13 mouse cellular contexts compared by ENCODE assay signal in genomic region chr16:31005693-31006092, GRCm38 (mm10).
DNase-seq lines count a peak whose midpoint lies in the region; ATAC-seq and TF ChIP-seq lines count a peak whose summit lies in the region.
"Had no signal": no experiment of that assay in that cellular context is flagged by ENCODE, and none has a peak within 500 bp of the region (broad histone marks: within the 10 kb centered on the region; RNA-seq: fewer than 3 reads in every experiment).

No protein-coding gene starts in this region.

- H3K9ac ChIP-seq in liver, embryonic 11.5 days (ENCODE audit: low read depth, low read length), result no peak overlapping the region
- H3K9ac ChIP-seq in ES-E14 (ENCODE audit: insufficient read depth, low read depth, low read length, poor library complexity, severe bottlenecking), result no peak overlapping the region; the same call in 1 of the 2 replicates
- H3K9ac ChIP-seq in heart, embryonic 15.5 days, result no peak overlapping the region
- H3K9ac ChIP-seq: forebrain, embryonic 13.5 days had no signal

- H3K4me3 ChIP-seq in liver, embryonic 11.5 days (ENCODE audit: low read depth, low read length), result no peak overlapping the region
- H3K4me3 ChIP-seq in ES-E14 (ENCODE audit: insufficient read depth in 1 of 2, low read depth in 1 of 2, low read length in 2 of 2, poor library complexity in 1 of 2, severe bottlenecking in 1 of 2), result no peak overlapping the region
- no peak overlapping the region for H3K4me3 ChIP-seq in heart, embryonic 15.5 days
- H3K4me3 ChIP-seq: forebrain, embryonic 13.5 days had no signal

- peak overlapping the region; percentile 7; the same call in 1 of the 2 replicates for H3K27ac ChIP-seq in liver, embryonic 11.5 days (ENCODE audit: low read depth, low read length)
- H3K27ac ChIP-seq in ES-E14 (ENCODE audit: insufficient read depth, low read depth, low read length, poor library complexity, severe bottlenecking), result peak overlapping the region; percentile 61; the same call in 1 of the 2 replicates
- peak overlapping the region; percentile 78 for H3K27ac ChIP-seq in heart, embryonic 15.5 days
- H3K27ac ChIP-seq: forebrain, embryonic 13.5 days had no signal

- peak; percentile 47 to 66 for DNase-seq in heart, adult 9 months (ENCODE audit: low spot score in 2 of 2)
- no peak for DNase-seq in heart, postnatal 25 days (ENCODE audit: low spot score)
- DNase-seq in liver, embryonic 11.5 days (ENCODE audit: low spot score), result no peak
- DNase-seq in liver, result no peak
- DNase-seq in ES-E14 (ENCODE audit: low read depth, low spot score), result no peak
- DNase-seq in thymus, postnatal 14 days, result no peak
- DNase-seq in spleen, adult 18-20 months, result no peak
- DNase-seq: cerebellum, postnatal 36 days; gastrocnemius, postnatal 10 days; right cerebral cortex, postnatal 25 days had no signal

- no peaks in the 10 kb centered on the region for H3K36me3 ChIP-seq in liver, embryonic 11.5 days (ENCODE audit: control insufficient read depth, insufficient read depth, low read length)
- H3K36me3 ChIP-seq in ES-E14 (ENCODE audit: control insufficient read depth, insufficient read depth, low read length, poor library complexity, severe bottlenecking), result no peaks in the 10 kb centered on the region
- H3K36me3 ChIP-seq in heart, embryonic 15.5 days, result 0 out of 2 replicates have a peak, but pooled peaks cover 3% of the 10 kb centered on the region

- H3K9me3 ChIP-seq in liver, embryonic 11.5 days (ENCODE audit: control insufficient read depth, low read length), result no peaks in the 10 kb centered on the region
- no peaks in the 10 kb centered on the region for H3K9me3 ChIP-seq in ES-E14 (ENCODE audit: control insufficient read depth, insufficient read depth, low read depth, low read length)
- H3K9me3 ChIP-seq in heart, embryonic 15.5 days (replicated peaks), result no peaks in the 10 kb centered on the region
- H3K9me3 ChIP-seq: forebrain, embryonic 13.5 days had no signal

- H3K4me2 ChIP-seq in liver, embryonic 11.5 days, result no peak overlapping the region
- no peak overlapping the region for H3K4me2 ChIP-seq in heart, embryonic 15.5 days
- H3K4me2 ChIP-seq: forebrain, embryonic 13.5 days had no signal

- intact Hi-C loops in heart, postnatal 25 days (cut with DNase I), result loop anchor here (10.0 kb wide), 1 partner anchor 59 kb away; no protein-coding TSS in a partner anchor

- ATAC-seq in liver, embryonic 11.5 days (replicated peaks; ENCODE audit: low FRiP score), result no peak
- ATAC-seq in heart, embryonic 15.5 days (replicated peaks; ENCODE audit: insufficient number of reproducible peaks, insufficient read depth, low FRiP score, low read depth), result 0 out of 2 replicates have a peak, but pooled peaks have one; percentile 13
- ATAC-seq: forebrain, embryonic 13.5 days; hindbrain, embryonic 16.5 days had no signal

- H3K27me3 ChIP-seq in liver, embryonic 11.5 days (replicated peaks; ENCODE audit: control insufficient read depth, insufficient read depth, low read length), result no peaks in the 10 kb centered on the region
- H3K27me3 ChIP-seq in heart, embryonic 15.5 days, result no peaks in the 10 kb centered on the region
- H3K27me3 ChIP-seq: forebrain, embryonic 13.5 days had no signal

- WGBS in liver, embryonic 11.5 days, result 38% methylated on average over 7 of the region's 7 CpGs
- WGBS in heart, embryonic 15.5 days, result 42% methylated on average over 7 of the region's 7 CpGs

- peaks cover 17% of the 10 kb centered on the region for H3K4me1 ChIP-seq in liver, embryonic 11.5 days (replicated peaks; ENCODE audit: control insufficient read depth, insufficient read depth, low read length)
- peaks cover 8 to 46% of the 10 kb centered on the region in 2 experiments for H3K4me1 ChIP-seq in ES-E14 (ENCODE audit: control insufficient read depth in 2 of 2, insufficient read depth in 2 of 2, low read length in 2 of 2, poor library complexity in 1 of 2)
- H3K4me1 ChIP-seq in heart, embryonic 15.5 days (replicated peaks), result peaks cover 42% of the 10 kb centered on the region

- in situ Hi-C loops in ES-E14 (cut with MboI; ENCODE audit: low sequenced_read_pairs in 2 of 2, unreplicated experiment in 2 of 2), result no loop called here

TF ChIP-seq in ES-E14, 5 proteins besides CTCF, POLR2A, EP300 and RAD21:
- no peak for TF ChIP-seq ZNF384 (IDR thresholded peaks at IDR 0.05; ENCODE audit: low read depth, low read length)
- TF ChIP-seq CHD2 (IDR thresholded peaks at IDR 0.05; ENCODE audit: low read depth, low read length), result no peak
- TF ChIP-seq MAFK (IDR thresholded peaks at IDR 0.05; ENCODE audit: insufficient read depth, low read depth, low read length), result no peak
- TF ChIP-seq HCFC1 (IDR thresholded peaks at IDR 0.05; ENCODE audit: borderline replicate concordance, insufficient read depth, low read length), result no peak
- TF ChIP-seq ZC3H11A (IDR thresholded peaks at IDR 0.05; ENCODE audit: borderline replicate concordance, low read depth, low read length), result no peak

Comparison
In these comparisons a context has a peak if more than half of its experiments do, and no peak if none do; other contexts are left out.
1. DNase-seq: peak in heart, adult 9 months (2 of 2); none in heart, postnatal 25 days (single experiment), liver, embryonic 11.5 days (single experiment), liver (single experiment), ES-E14 (single experiment), thymus, postnatal 14 days (single experiment) and spleen, adult 18-20 months (0 of 2).
2. H3K27ac ChIP-seq: peak in every context shown above with its lines; median percentile 78 in heart, embryonic 15.5 days; 61 in ES-E14; 7 in liver, embryonic 11.5 days.